Mouse (Mus musculus): ENCODE measurements at regions not wholly inside any gene's neighbourhood (a gene's known extent, or its start where the extent isn't known, plus 50 kb on each side); places are given as distances from the start of the nearest gene placed in this dataset.

DNA sequence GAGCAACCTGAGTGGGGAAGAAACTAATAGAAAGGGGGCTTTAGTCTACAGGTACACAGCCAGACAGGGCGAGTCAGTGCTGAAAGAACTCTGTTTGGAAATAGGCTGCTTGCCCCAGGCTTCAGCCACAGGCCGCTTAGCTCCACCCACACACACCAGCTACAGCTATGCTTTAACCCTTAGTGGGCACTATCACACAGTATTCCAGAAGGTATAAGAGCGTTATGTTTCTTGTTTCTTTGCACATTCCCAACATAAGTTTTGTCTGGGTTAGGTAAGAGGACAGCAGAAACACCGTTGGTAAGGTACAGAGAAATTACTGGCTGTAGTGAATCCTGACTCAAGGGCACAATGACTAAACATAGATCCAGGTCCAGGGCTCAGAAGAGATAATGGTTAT is 165.8 kb downstream of the Spry2 start:
- no peaks in the 10 kb centered on the region for H3K27me3 ChIP-seq (ENCODE audit: control insufficient read depth)
- TF ChIP-seq TAL1 (IDR thresholded peaks at IDR 0.05; ENCODE audit: low read length), result no peak
- H3K36me3 ChIP-seq (ENCODE audit: control insufficient read depth), result no peaks in the 10 kb centered on the region
- peaks cover 5% of the 10 kb centered on the region for H3K4me1 ChIP-seq (ENCODE audit: control insufficient read depth)
- no peak overlapping the region for H3K4me3 ChIP-seq (replicated peaks)
- no peaks in the 10 kb centered on the region for H3K9me3 ChIP-seq (ENCODE audit: control insufficient read depth, low read length)

DNA sequence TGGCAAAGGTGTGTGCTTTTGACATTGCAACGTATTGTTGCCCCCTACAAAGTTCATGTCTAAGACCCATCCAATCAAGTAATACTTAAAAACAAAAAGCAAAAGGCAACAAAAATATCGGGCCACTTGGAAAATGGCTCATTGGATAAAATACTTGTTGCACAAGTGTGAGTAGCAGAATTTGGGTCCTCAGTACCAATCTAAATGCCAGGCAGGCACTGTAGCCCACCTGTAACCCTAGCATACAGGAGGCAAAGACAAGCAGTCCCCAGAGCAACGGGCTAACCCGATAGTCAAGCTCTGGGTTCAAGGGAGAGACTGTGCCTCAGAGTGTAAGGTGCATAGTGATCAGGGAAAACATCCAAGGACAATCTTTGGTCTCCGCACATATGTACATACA is 167.8 kb downstream of the Spry2 start:
- TF ChIP-seq GATA1 (IDR thresholded peaks at IDR 0.05; ENCODE audit: low read length) (no peak), TAL1 (IDR thresholded peaks at IDR 0.05; ENCODE audit: low read length) (no peak)
- Histone ChIP-seq H3K4me3 (replicated peaks) (no peak overlapping the region), H3K9me3 (ENCODE audit: control insufficient read depth, low read length) (no peaks in the 10 kb centered on the region), H3K4me1 (ENCODE audit: control insufficient read depth) (peaks cover 5% of the 10 kb centered on the region), H3K27me3 (ENCODE audit: control insufficient read depth) (no peaks in the 10 kb centered on the region), H3K36me3 (ENCODE audit: control insufficient read depth) (no peaks in the 10 kb centered on the region)

DNA sequence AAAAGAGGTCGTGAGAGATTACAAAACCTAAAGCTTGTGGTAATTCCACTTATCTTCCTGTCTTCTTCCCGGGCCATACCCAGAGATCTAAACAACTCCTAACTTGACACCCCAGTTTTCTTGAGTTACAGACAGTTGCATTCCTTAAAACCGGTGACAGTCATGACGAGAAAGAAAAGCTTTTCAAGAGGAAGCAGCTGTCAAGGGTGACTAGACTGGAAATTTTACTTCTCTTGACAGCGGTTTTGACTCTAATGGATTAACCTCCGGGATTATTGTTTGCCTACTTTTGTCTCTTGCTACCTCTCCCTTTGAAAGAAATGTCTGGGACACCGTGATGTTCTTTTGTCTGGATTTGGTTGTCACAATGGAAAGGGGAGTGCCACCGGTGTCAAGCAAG is 170.9 kb downstream of the Spry2 start:
- no peaks in the 10 kb centered on the region for H3K36me3 ChIP-seq (ENCODE audit: control insufficient read depth)
- H3K4me1 ChIP-seq (ENCODE audit: control insufficient read depth), result peaks cover under 1% of the 10 kb centered on the region; the same call in 1 of the 2 replicates
- no peak for TF ChIP-seq GATA1 (IDR thresholded peaks at IDR 0.05; ENCODE audit: low read length)
- TF ChIP-seq TAL1 (IDR thresholded peaks at IDR 0.05; ENCODE audit: low read length), result no peak
- H3K4me3 ChIP-seq (replicated peaks), result no peak overlapping the region
- no peaks in the 10 kb centered on the region for H3K9me3 ChIP-seq (ENCODE audit: control insufficient read depth, low read length)
- no peaks in the 10 kb centered on the region for H3K27me3 ChIP-seq (ENCODE audit: control insufficient read depth)

DNA sequence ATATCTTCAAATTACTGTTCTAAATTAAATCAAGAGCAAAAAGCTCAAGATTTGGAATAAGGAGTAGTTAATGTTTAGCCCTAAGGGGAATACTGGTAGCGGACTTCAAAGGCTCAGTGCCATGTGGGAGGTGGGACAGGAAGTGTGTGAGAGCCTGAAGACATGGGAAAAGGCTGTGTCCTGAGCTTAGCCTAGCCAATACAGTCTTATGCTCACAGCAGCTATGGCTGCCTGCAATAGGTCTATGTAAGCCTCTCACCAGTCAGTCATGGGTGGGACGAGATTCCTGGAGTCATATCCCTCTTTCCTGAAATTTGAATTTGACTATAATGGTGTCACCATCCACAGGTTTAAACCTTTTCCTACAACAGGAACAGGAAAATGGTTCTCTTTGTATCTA is 173.7 kb downstream of the Spry2 start:
- Histone ChIP-seq H3K9me3 (ENCODE audit: control insufficient read depth, low read length) (no peaks in the 10 kb centered on the region), H3K27me3 (ENCODE audit: control insufficient read depth) (no peaks in the 10 kb centered on the region), H3K4me3 (replicated peaks) (no peak overlapping the region), H3K36me3 (ENCODE audit: control insufficient read depth) (no peaks in the 10 kb centered on the region), H3K4me1 (ENCODE audit: control insufficient read depth) (no peaks in the 10 kb centered on the region)
- no peak for TF ChIP-seq TAL1 (IDR thresholded peaks at IDR 0.05; ENCODE audit: low read length)
- no peak for TF ChIP-seq GATA1 (IDR thresholded peaks at IDR 0.05; ENCODE audit: low read length)

DNA sequence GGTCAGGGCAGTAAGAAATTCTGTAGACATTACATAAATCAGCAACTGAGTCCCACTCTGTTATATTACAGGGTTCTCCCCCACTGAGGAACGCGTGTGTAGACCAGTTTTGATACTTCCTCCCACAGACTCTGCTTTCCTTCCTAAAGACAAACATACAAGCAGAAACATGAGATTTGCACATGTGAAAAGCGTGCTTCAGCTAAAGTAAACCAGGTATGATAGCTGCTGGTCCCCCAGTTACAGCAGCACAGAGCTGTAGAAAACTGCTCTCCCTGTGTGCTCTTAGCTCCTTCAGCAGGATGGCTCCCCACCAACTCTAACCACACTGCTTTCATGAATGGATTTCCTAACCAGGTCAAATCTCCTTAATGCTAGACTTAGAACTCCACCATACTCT is 175.0 kb downstream of the Spry2 start:
- H3K36me3 ChIP-seq (ENCODE audit: control insufficient read depth), result no peaks in the 10 kb centered on the region
- TF ChIP-seq TAL1 (IDR thresholded peaks at IDR 0.05; ENCODE audit: low read length) (no peak), GATA1 (IDR thresholded peaks at IDR 0.05; ENCODE audit: low read length) (no peak)
- no peaks in the 10 kb centered on the region for H3K9me3 ChIP-seq (ENCODE audit: control insufficient read depth, low read length)
- H3K27me3 ChIP-seq (ENCODE audit: control insufficient read depth), result no peaks in the 10 kb centered on the region
- H3K4me3 ChIP-seq (replicated peaks), result no peak overlapping the region
- H3K4me1 ChIP-seq (ENCODE audit: control insufficient read depth), result no peaks in the 10 kb centered on the region

DNA sequence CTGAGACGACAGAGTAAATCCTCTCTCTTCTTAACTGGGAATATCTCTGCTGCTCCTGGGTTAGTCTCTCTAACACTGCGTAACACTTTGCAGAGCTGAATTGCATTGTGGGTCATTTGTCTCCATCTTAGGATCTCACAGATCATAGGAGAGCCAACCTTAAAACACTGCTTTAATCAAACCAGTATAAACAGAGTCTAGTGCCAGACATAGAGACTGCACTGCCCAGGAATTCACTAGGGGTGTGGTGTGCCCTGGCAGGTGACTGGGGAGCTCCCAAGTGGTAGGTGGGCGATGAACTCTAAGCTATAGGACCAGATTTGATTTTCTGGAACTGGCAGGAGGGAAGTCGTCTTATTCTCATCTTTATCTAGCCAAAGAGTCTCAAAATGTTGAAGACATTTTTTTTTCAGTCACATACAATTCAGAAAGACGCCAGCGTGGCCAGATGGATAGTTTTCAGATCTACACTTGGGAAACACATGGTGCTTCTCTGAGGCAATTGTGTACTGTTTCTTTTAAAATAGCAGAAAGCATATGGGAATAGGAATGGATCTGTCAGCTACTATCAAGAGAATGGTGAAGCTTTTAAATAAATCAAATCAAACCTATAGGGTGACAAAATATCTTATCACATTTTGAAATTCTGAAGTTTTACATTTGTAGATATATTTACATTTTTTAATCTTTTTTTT is 175.7 kb downstream of the Spry2 start:
- no peaks in the 10 kb centered on the region for H3K4me1 ChIP-seq (ENCODE audit: control insufficient read depth)
- no peak overlapping the region for H3K4me3 ChIP-seq (replicated peaks)
- no peaks in the 10 kb centered on the region for H3K27me3 ChIP-seq (ENCODE audit: control insufficient read depth)
- H3K9me3 ChIP-seq (ENCODE audit: control insufficient read depth, low read length), result no peaks in the 10 kb centered on the region
- no peak for TF ChIP-seq GATA1 (IDR thresholded peaks at IDR 0.05; ENCODE audit: low read length)
- no peak for TF ChIP-seq TAL1 (IDR thresholded peaks at IDR 0.05; ENCODE audit: low read length)
- no peaks in the 10 kb centered on the region for H3K36me3 ChIP-seq (ENCODE audit: control insufficient read depth)

DNA sequence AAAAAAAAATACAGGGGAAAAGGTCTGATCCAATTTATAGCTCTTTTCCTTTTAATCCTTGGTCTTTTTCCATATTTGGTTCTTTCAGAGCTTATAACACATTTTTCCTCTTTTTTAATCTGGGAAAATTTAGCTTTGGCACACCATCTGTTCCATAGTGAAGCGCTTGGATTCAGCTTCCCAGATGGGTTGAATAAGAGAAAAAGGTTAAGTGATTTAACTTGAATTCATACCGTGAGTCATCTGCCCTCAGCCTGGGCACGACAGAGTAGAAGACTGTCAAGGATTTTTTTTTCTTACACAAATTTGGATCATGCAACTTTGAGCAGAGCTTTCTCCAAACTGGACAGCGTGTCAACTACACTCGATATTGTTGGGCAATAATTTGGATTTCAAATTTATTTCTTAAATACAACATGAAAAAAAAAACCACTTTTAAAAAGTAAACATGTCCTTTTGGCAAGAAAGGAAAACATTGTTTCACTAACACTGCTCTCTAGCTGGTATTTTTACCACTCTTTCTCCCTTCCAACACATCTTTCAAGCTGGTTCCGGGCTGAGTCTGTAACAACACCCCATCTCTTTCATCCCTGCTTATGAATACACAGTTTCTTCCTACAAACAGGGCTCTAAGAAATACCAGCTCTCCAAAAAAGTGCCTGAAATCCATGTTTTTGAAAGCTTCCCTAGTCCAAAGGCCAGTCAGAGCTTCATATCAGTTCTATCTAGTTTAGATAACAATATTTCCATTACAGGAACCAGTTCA is 177.8 kb downstream of the Spry2 start:
- H3K4me3 ChIP-seq (replicated peaks), result no peak overlapping the region
- no peak for TF ChIP-seq GATA1 (IDR thresholded peaks at IDR 0.05; ENCODE audit: low read length)
- TF ChIP-seq TAL1 (IDR thresholded peaks at IDR 0.05; ENCODE audit: low read length), result no peak
- no peaks in the 10 kb centered on the region for H3K36me3 ChIP-seq (ENCODE audit: control insufficient read depth)
- H3K27me3 ChIP-seq (ENCODE audit: control insufficient read depth), result no peaks in the 10 kb centered on the region
- no peaks in the 10 kb centered on the region for H3K9me3 ChIP-seq (ENCODE audit: control insufficient read depth, low read length)
- H3K4me1 ChIP-seq (ENCODE audit: control insufficient read depth), result no peaks in the 10 kb centered on the region

DNA sequence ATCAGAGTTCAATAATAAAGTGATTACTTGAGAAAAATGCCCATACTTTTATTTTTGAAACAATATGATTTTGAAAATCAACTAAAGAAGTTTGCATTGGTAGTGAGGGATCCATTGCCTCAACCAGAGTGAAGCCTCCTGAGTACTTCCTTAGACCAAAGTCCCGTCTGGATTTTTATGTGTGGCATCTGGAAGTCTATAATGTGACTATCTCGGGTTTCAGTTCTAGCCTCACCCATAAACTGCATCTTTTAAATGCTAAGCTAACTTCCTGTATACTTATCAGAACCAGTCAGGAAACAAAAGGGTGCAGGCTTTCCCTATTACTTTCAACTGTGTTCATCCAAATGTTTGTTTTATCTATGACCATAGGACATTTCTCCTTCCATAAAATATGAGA is 178.8 kb downstream of the Spry2 start:
- no peak overlapping the region for H3K4me3 ChIP-seq (replicated peaks)
- no peaks in the 10 kb centered on the region for H3K36me3 ChIP-seq (ENCODE audit: control insufficient read depth)
- H3K9me3 ChIP-seq (ENCODE audit: control insufficient read depth, low read length), result no peaks in the 10 kb centered on the region
- no peaks in the 10 kb centered on the region for H3K4me1 ChIP-seq (ENCODE audit: control insufficient read depth)
- H3K27me3 ChIP-seq (ENCODE audit: control insufficient read depth), result no peaks in the 10 kb centered on the region
- TF ChIP-seq GATA1 (IDR thresholded peaks at IDR 0.05; ENCODE audit: low read length) (no peak), TAL1 (IDR thresholded peaks at IDR 0.05; ENCODE audit: low read length) (no peak)

DNA sequence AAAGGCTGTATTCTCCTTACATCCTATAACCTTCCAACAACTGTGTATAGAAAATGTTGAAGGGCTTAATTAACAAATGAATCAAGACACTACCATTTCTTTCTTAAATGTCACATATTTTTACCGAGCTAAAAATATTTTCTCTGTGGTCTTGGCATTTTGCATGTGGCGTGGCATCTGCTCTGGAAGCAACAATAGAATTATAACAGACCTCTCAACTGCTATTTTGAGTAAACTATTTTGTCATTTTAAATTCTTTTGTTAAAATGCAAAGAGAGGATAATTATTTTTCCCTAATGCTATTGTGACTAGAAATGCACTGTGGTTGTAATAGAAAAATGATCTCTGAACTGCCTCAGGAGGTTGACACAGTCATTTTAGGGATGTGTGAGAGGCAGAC is 187.9 kb downstream of the Spry2 start:
- Histone ChIP-seq H3K27me3 (ENCODE audit: control insufficient read depth) (no peaks in the 10 kb centered on the region), H3K36me3 (ENCODE audit: control insufficient read depth) (no peaks in the 10 kb centered on the region), H3K9me3 (ENCODE audit: control insufficient read depth, low read length) (no peaks in the 10 kb centered on the region), H3K4me3 (replicated peaks) (no peak overlapping the region), H3K4me1 (ENCODE audit: control insufficient read depth) (no peaks in the 10 kb centered on the region)
- TF ChIP-seq TAL1 (IDR thresholded peaks at IDR 0.05; ENCODE audit: low read length) (no peak), GATA1 (IDR thresholded peaks at IDR 0.05; ENCODE audit: low read length) (no peak)
